Mouse (Mus musculus) liver, embryonic 12.5 days (tissue): ENCODE results near the gene Gm17509. TPM values are rescaled to one million over a fixed set of nuclear protein-coding genes. Genes with fewer than 3 reads are reported as not detected.
A peak's percentile ranks its signal among the peaks of the same experiment; 100 is the strongest.

Source experiments
- ATAC-seq: fragments of 200-750 bp; cut with Nextera tagmentation; 2 replicates; pipeline ENCODE4 v1.8.0; 2017; ENCODE audit warnings: moderate number of reproducible peaks, mild to moderate bottlenecking, moderate library complexity
- H3K27ac ChIP-seq: fragments of 300-500 bp; sonication (generic); 2 replicates; pipeline ENCODE4 v1.5.1; 2016; ENCODE audit warnings: mild to moderate bottlenecking
- H3K27me3 ChIP-seq: fragments of 300-500 bp; sonication (generic); replicated peaks from 2 replicates; pipeline ENCODE4 v1.6.1; 2016; ENCODE audit warnings: mild to moderate bottlenecking, moderate library complexity
- H3K36me3 ChIP-seq: fragments of 300-500 bp; sonication (generic); 2 replicates; pipeline ENCODE4 v1.6.1; 2016; ENCODE audit warnings: mild to moderate bottlenecking, moderate library complexity
- H3K4me1 ChIP-seq: fragments of 300-500 bp; sonication (generic); 2 replicates; pipeline ENCODE4 v1.6.1; 2016
- H3K4me2 ChIP-seq: fragments of 300-500 bp; sonication (generic); 2 replicates; pipeline ENCODE4 v1.6.1; 2016; ENCODE audit warnings: mild to moderate bottlenecking, moderate library complexity
- H3K4me3 ChIP-seq: fragments of 300-500 bp; sonication (generic); 2 replicates; pipeline ENCODE4 v1.5.1; 2016; ENCODE audit warnings: mild to moderate bottlenecking, moderate library complexity
- H3K9ac ChIP-seq: fragments of 300-500 bp; sonication (generic); 2 replicates; pipeline ENCODE4 v1.6.1; 2016; ENCODE audit warnings: mild to moderate bottlenecking, moderate library complexity
- H3K9me3 ChIP-seq: fragments of 300-500 bp; sonication (generic); replicated peaks from 2 replicates; pipeline ENCODE4 v1.6.1; 2016; ENCODE audit warnings: mild to moderate bottlenecking, moderate library complexity
- WGBS: fragments of 180-500 bp; shearing (Covaris S2); methylation state at CpG from one replicate; pipeline ENCODE4 v1.1.7; 2016; ENCODE audit not compliant: insufficient replicate concordance; 5-methylcytosine and 5-hydroxymethylcytosine counted together
- polyA plus RNA-seq: library from polyadenylated mRNA; unstranded; fragments of >200 nt; fragmentation: Nextera tagmentation; extraction: Ambion mirVana; gene quantifications from 2 replicates; pipeline ENCODE4 v1.2.1, GENCODE M21; 2016

Gene Gm17509
- polyA plus RNA-seq, 1 experiment from 2014 or later: 0.05 TPM

DNA sequence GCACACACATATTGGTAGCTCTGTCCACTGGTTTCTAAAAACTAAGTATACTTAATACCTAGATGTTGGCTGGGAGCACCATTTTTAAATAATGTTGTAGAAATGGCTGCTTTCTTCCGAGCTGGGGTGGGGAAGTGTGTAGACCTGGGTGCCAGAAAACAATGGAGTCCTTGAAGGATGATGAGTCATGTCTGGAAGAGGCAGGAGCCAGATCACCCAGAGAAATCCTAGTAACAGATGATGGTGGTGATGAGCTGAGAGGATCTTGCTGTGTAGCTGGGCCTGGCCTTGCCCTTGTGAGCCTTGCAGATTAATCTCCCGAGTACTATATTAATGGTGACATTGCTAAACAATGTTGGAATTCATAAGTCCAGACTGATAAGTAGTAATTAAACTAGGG lies 4.0 kb upstream of the Gm17509 start:
- no peak for ATAC-seq
- H3K4me1 ChIP-seq: peaks cover 12% of the 10 kb centered on the region
- no peak overlapping the region for H3K4me2 ChIP-seq
- H3K27me3 ChIP-seq: peaks cover 35% of the 10 kb centered on the region
- no peak overlapping the region for H3K4me3 ChIP-seq
- 56% methylated on average over 2 of the region's 2 CpGs for WGBS
- no peak overlapping the region for H3K27ac ChIP-seq
- no peak overlapping the region for H3K9ac ChIP-seq
- no peaks in the 10 kb centered on the region for H3K36me3 ChIP-seq
- no peaks in the 10 kb centered on the region for H3K9me3 ChIP-seq

DNA sequence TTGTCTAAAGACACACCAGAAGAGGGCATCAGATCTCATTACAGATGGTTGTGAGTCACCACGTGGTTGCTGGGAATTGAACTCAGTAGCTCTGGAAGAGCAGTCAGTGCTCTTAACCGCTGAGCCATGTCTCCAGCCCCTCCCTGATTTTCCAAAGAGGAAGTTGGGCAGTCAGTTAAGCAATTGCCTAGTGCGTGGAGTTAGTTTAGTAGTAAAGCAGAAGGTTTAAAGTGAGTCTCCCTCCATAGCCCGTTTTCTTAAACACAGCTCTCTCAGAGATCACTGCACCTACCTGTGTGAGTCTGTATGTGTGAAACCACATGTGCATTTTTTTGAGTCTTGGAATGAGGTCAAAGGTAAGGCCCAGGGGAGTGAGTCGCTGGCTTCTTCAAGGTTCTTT lies 2.2 kb upstream of the Gm17509 start:
- H3K4me3 ChIP-seq: no peak overlapping the region

DNA sequence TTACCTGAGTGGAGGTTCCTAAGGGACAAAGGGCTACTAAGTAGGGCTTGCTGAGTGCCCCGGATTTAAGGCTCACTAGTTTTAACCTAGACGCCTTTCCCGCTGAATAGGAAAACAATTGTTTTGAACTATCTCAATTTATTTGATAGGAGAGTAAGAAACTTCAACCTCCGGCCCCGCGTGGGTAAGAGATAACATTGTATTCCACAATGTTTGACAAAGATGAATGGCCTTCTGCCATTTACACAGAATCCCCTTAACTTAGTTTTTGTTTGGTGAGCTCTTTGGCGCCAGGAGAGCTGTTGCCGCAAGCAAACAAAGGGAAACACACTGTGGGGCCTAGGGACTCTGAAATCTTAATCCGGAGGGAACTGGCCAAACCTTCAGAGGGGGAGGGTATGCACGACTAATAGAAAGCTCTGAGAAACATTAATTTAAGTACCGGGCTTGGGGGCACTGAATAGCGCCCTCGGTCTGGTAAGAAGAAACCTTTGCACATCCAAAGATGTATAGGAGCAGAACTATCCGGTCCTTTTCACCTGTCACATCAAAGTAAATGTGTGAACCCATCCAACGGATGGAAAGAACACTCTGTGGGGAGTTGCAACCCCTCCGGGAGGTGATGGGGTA lies 889 bp downstream of the Gm17509 start:
- Histone ChIP-seq H3K36me3 (no peaks in the 10 kb centered on the region), H3K27me3 (peaks cover 46% of the 10 kb centered on the region), H3K4me3 (peak overlapping the region; percentile 58), H3K4me2 (peak overlapping the region; percentile 76), H3K27ac (no peak overlapping the region), H3K4me1 (peaks cover 8% of the 10 kb centered on the region), H3K9ac (0 out of 2 replicates have a peak overlapping the region, but pooled peaks have one; percentile 49), H3K9me3 (no peaks in the 10 kb centered on the region)
- WGBS: 13% methylated on average over 16 of the region's 16 CpGs
- peak; percentile 18; the same call in 1 of the 2 replicates for ATAC-seq

More for the DNA sequence above, 2.2 kb upstream of the Gm17509 start:
- Histone ChIP-seq H3K4me1 (peaks cover 12% of the 10 kb centered on the region), H3K36me3 (no peaks in the 10 kb centered on the region), H3K4me2 (no peak overlapping the region), H3K27me3 (peaks cover 46% of the 10 kb centered on the region), H3K9ac (no peak overlapping the region), H3K9me3 (no peaks in the 10 kb centered on the region), H3K27ac (no peak overlapping the region)
- ATAC-seq: no peak
- WGBS: 20% methylated on average over 5 of the region's 5 CpGs

DNA sequence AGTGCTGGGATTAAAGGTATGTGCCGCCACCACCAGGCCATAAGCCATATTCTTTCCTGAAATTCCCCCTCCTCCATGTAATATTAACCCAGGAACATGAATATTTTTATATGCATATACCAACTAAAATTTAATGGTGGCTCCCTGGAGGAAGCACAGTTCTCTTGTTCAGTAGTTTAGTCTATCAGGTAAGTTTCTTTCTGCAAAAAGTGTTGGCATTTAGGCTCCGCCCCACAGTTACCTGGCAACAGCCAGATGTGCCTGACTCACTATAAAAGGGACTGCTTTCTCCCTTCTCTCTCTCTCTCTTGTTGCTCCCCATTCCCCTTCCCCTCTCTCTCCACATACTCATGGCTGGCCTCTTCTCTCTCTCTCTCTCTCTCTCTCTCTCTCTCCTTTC lies 2.8 kb downstream of the Gm17509 start:
- no peak for ATAC-seq
- Histone ChIP-seq H3K27me3 (peaks cover 42% of the 10 kb centered on the region), H3K9ac (no peak overlapping the region), H3K9me3 (no peaks in the 10 kb centered on the region), H3K4me2 (no peak overlapping the region), H3K4me1 (peaks cover 8% of the 10 kb centered on the region), H3K36me3 (no peaks in the 10 kb centered on the region), H3K27ac (no peak overlapping the region), H3K4me3 (no peak overlapping the region)
- 68% methylated on average over 2 of the region's 2 CpGs for WGBS

DNA sequence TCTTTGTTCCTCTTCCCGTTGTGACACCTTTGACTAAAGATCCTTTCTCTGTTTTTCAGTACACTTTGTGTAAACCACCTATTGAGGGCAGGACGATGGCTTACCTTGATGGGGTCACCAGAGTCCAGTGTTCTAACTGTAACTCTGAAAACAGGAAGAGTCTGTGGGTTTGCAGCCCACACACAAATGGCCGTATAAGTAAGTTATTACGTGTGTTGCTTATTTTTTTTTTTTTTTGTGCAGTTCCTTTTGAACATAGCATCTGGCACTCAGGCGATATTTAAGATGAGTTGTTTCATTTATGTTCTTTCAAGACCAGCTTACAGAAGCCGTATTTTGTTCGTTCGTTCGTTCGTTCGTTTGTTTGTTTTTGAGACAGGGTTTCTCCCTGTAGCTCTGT lies 3.3 kb downstream of the Gm17509 start:
- no peak for ATAC-seq
- Histone ChIP-seq H3K27ac (no peak overlapping the region), H3K27me3 (peaks cover 37% of the 10 kb centered on the region), H3K9ac (no peak overlapping the region), H3K36me3 (no peaks in the 10 kb centered on the region), H3K4me1 (peaks cover 8% of the 10 kb centered on the region), H3K4me2 (no peak overlapping the region), H3K4me3 (no peak overlapping the region), H3K9me3 (no peaks in the 10 kb centered on the region)
- 43% methylated on average over 11 of the region's 11 CpGs for WGBS

DNA sequence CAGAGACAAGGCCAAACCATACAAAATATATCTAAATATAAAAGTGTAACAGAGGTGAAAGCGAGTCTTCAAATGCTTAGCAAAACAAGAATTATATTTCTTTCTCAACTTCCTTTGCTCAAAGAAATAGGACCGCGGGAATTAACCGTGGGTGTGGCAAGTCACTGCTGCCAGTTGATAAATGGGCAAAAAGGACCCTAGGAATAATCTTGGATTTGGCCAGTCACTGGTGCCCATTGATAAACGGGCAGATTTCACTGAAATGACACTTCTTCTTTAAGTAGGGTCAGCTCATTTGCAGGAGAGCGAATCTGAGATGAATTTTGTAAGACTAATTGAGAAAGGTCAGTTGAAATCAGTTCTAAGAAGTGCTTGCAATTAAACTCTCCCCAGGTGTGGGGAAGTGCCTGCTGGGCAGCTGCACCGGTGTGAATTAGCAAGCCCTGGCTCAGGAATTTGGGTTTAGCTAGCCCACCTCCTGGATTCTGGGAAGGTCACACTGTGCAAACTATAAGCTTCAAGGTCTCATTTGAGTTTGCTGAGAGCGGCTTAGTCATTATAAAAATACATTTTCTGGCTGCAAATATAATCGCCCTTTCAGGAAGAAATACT lies 4.0 kb downstream of the Gm17509 start:
- Histone ChIP-seq H3K4me3 (no peak overlapping the region), H3K9ac (no peak overlapping the region), H3K9me3 (no peaks in the 10 kb centered on the region), H3K4me1 (peaks cover 8% of the 10 kb centered on the region), H3K4me2 (no peak overlapping the region), H3K27me3 (peaks cover 30% of the 10 kb centered on the region), H3K27ac (no peak overlapping the region), H3K36me3 (no peaks in the 10 kb centered on the region)
- no peak for ATAC-seq
- 29% methylated on average over 9 of the region's 9 CpGs for whole genome bisulfite sequencing

DNA sequence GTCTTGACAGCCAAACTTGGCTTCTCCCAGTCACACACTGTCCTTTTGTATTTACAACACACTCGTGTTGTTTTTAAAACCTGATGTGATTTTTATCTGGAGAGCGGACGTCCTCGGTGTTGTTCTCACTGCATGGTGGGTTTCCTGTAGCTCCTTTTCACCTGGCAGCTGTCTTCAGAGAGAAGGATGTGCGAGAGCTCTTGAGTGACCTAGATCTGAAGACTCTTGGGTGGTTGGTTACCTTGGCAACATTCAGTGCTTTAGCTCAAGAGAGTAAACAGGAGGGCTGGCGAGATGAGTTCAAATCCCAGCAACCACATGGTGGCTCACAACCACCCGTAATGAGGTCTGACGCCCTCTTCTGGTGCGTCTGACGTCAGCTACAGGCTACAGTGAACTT lies 4.7 kb downstream of the Gm17509 start:
- no peak for ATAC-seq
- Histone ChIP-seq H3K9me3 (no peaks in the 10 kb centered on the region), H3K36me3 (no peaks in the 10 kb centered on the region), H3K27me3 (peaks cover 23% of the 10 kb centered on the region), H3K4me2 (no peak overlapping the region), H3K4me1 (peaks cover 7% of the 10 kb centered on the region), H3K9ac (no peak overlapping the region), H3K27ac (no peak overlapping the region), H3K4me3 (no peak overlapping the region)
- WGBS: 37% methylated on average over 10 of the region's 10 CpGs

DNA sequence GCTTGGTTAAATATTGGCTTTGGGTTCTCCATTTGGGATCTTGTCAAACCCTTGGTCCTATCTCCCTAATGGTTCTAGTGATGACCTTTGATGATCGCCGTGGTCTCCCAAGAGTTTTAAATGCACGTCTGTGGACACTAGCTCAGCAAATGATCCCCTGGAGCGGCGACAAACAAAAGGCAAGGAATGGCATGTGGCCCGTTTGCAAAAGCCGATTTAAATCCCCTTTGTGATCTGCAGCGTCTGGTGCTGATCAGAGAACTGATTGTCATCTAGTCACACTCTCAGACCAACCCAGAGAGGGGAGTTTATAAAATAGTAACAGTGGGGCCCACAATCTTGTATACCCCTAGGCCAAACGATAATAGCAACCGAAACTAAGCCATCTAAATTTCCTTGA lies 5.4 kb downstream of the Gm17509 start:
- H3K4me2 ChIP-seq: no peak overlapping the region
- no peak for ATAC-seq
- WGBS: 41% methylated on average over 10 of the region's 10 CpGs
- peaks cover 17% of the 10 kb centered on the region for H3K27me3 ChIP-seq
- no peak overlapping the region for H3K9ac ChIP-seq
- no peak overlapping the region for H3K27ac ChIP-seq
- peaks cover under 1% of the 10 kb centered on the region; the same call in 1 of the 2 replicates for H3K4me1 ChIP-seq
- H3K36me3 ChIP-seq: no peaks in the 10 kb centered on the region
- H3K4me3 ChIP-seq: no peak overlapping the region
- no peaks in the 10 kb centered on the region for H3K9me3 ChIP-seq

DNA sequence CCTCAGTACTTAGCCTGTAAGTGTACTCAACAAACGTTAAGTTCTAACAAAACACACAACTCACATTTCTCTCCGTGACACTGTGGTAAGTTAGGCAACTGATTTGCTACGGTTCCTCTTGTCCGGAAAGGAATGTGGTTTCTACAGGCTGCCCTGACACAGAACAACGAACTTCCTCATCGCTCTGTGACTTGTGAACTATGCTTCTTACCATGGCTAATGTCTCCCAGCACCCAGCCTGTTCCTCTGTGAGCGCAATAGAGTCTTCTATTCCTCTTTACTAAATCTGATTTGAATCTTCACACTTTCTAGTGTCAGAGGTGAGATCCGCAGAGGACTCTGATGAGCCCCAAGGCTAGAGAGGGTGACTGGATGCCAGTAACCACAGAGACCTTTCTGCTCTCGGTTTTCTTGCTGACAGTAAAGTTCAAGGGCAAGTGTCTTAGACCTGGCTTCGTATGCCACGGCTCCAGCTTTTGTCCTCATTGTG lies 9.4 kb downstream of the Gm17509 start:
- Histone ChIP-seq H3K27ac (0 out of 2 replicates have a peak overlapping the region, but pooled peaks have one; percentile 30), H3K27me3 (no peaks in the 10 kb centered on the region), H3K9me3 (no peaks in the 10 kb centered on the region), H3K4me1 (0 out of 2 replicates have a peak, but pooled peaks cover 7% of the 10 kb centered on the region), H3K4me3 (no peak overlapping the region), H3K36me3 (no peaks in the 10 kb centered on the region), H3K9ac (no peak overlapping the region), H3K4me2 (no peak overlapping the region)
- ATAC-seq: peak; percentile 32; the same call in 1 of the 2 replicates
- 19% methylated on average over 11 of the region's 11 CpGs for WGBS

DNA sequence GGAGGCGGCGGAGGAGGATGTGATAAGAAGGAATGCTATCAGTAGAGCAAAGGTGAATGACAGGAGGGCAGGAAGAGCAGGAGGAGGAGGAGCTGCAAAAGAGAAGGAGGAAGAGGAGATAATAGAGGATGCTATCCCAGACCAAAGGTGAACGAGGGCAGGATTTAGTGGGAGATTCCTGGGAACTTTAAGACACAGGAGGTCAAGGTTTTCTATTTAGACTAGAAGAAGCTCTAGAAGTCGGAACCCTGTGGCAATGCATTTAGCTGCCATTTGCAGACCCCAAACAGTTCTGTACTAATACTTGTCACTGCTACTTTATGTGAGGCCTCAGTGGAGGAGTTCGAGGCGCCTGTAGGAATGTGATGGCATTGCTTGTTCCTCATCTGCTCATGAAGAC lies 12.6 kb downstream of the Gm17509 start, which contains the start of gene Emb:
Emb (plus strand) TSS at position 301 of the 400 bp plus-strand sequence.
- no peaks in the 10 kb centered on the region for H3K27me3 ChIP-seq
- no peak within 1 kb of the TSS for H3K4me3 ChIP-seq
- no peak within 1 kb of the TSS for H3K4me2 ChIP-seq
- no peak within 1 kb of the TSS for H3K9ac ChIP-seq
- 0 out of 2 replicates have a peak, but pooled peaks cover 7% of the 10 kb centered on the region for H3K4me1 ChIP-seq
- no peak for ATAC-seq
- H3K36me3 ChIP-seq: no peaks in the 10 kb centered on the region
- WGBS: 21% methylated on average over 6 of the region's 6 CpGs
- no peaks in the 10 kb centered on the region for H3K9me3 ChIP-seq
- no peak within 1 kb of the TSS for H3K27ac ChIP-seq

DNA sequence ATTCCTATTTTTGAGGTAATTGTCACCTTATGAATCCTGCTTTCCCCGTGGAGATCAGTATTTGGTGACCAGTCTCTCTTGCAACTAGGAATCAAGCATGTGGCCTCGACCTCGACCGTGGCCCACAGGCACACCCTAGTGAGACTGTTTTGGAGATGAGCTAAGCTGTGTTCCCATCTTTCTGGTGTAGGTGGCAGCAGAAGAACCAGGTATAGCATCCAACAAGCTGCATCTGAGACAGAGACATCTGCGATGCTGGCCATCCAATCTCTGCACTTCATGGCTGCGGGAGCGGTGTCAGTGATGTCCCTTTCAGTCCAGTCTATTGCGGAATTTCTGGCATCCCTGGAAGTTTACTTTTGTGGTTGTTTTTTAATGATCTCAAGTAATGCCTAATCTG lies 14.8 kb downstream of the Gm17509 start:
- ATAC-seq: no peak

DNA sequence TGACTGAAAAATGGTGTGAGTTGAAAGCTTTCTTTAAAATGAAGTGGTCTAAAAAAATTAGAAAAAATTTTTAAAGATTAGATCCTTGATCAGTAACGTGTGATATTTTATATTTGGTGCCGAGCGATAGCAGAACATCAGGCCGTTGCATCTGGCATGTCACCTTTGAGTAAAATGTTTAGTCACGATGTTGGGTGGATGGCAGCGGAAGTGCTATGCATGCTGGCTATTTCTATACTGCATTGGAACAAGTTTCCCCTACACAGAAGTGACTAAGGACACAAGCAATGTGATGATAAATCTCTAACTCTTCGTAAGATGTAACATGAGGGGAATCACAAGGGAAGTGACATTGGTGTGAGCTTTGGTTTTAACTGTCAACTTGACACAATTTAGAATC lies 16.2 kb downstream of the Gm17509 start:
- no peak overlapping the region for H3K9ac ChIP-seq
- H3K4me2 ChIP-seq: no peak overlapping the region
- H3K4me1 ChIP-seq: 0 out of 2 replicates have a peak, but pooled peaks cover 7% of the 10 kb centered on the region
- no peaks in the 10 kb centered on the region for H3K9me3 ChIP-seq
- no peak for ATAC-seq
- H3K27ac ChIP-seq: no peak overlapping the region
- H3K36me3 ChIP-seq: no peaks in the 10 kb centered on the region
- 73% methylated on average over 7 of the region's 7 CpGs for WGBS
- H3K4me3 ChIP-seq: no peak overlapping the region
- H3K27me3 ChIP-seq: no peaks in the 10 kb centered on the region

More for the DNA sequence above, 14.8 kb downstream of the Gm17509 start:
- Histone ChIP-seq H3K4me2 (no peak overlapping the region), H3K36me3 (no peaks in the 10 kb centered on the region), H3K9me3 (no peaks in the 10 kb centered on the region), H3K27me3 (no peaks in the 10 kb centered on the region), H3K27ac (no peak overlapping the region), H3K4me1 (0 out of 2 replicates have a peak, but pooled peaks cover 7% of the 10 kb centered on the region), H3K4me3 (no peak overlapping the region), H3K9ac (no peak overlapping the region)
- WGBS: 82% methylated on average over 8 of the region's 8 CpGs
